Mouse (Mus musculus) hindbrain, postnatal 0 days (tissue): ENCODE data around the gene Mrrf. TPM values are rescaled to one million over a fixed set of nuclear protein-coding genes. Genes with fewer than 3 reads are reported as not detected.
A peak's percentile ranks its signal among the peaks of the same experiment; 100 is the strongest.

Experiments
- ATAC-seq: fragments of 200-750 bp; cut with Nextera tagmentation; 2 replicates; pipeline ENCODE4 v1.8.0; 2017; ENCODE audit warnings: mild to moderate bottlenecking, moderate TSS enrichment, moderate library complexity
- DNase-seq: peaks from one replicate; pipeline ENCODE4 v3.0.0-alpha.2; 2015; ENCODE audit warnings: low spot score
- H3K27ac ChIP-seq: fragments of 300-500 bp; sonication (generic); 2 replicates; pipeline ENCODE4 v1.5.1; 2014; ENCODE audit warnings: mild to moderate bottlenecking
- H3K27me3 ChIP-seq: fragments of 300-500 bp; sonication (generic); 2 replicates; pipeline ENCODE4 v1.6.1; 2014; ENCODE audit warnings: low read length, mixed read lengths; ENCODE audit not compliant: insufficient read depth
- H3K36me3 ChIP-seq: fragments of 300-500 bp; sonication (generic); 2 replicates; pipeline ENCODE4 v1.6.1; 2014; ENCODE audit warnings: low read length, mixed read lengths; ENCODE audit not compliant: insufficient read depth
- H3K4me1 ChIP-seq: fragments of 300-500 bp; sonication (generic); 2 replicates; pipeline ENCODE4 v1.6.1; 2014; ENCODE audit warnings: antibody characterized with exemption, low read length, mixed read lengths; ENCODE audit not compliant: insufficient read depth
- H3K4me2 ChIP-seq: fragments of 300-500 bp; sonication (generic); 2 replicates; pipeline ENCODE4 v1.6.1; 2014; ENCODE audit warnings: low read depth, mild to moderate bottlenecking, low read length, moderate library complexity, mixed read lengths
- H3K4me3 ChIP-seq: fragments of 300-500 bp; sonication (generic); 2 replicates; pipeline ENCODE4 v1.5.1; 2014; ENCODE audit warnings: low read length
- H3K9ac ChIP-seq: fragments of 300-500 bp; sonication (generic); replicated peaks from 2 replicates; pipeline ENCODE4 v1.6.1; 2014; ENCODE audit warnings: mild to moderate bottlenecking, low read length, moderate library complexity, mixed read lengths
- H3K9me3 ChIP-seq: fragments of 300-500 bp; sonication (generic); 2 replicates; pipeline ENCODE4 v1.6.1; 2016; ENCODE audit warnings: low read length, mixed read lengths
- CTCF ChIP-seq: IDR thresholded peaks from 2 replicates; pipeline ENCODE4 v1.5.1; 2016; ENCODE audit warnings: antibody characterized with exemption, control low read depth, low read depth
- WGBS: fragments of 180-500 bp; shearing (Covaris S2); extraction: QIAGEN DNeasy Blood & Tissue Kit; methylation state at CpG from one replicate; pipeline ENCODE4 v1.1.7; 2014; 5-methylcytosine and 5-hydroxymethylcytosine counted together
- polyA plus RNA-seq: library from polyadenylated mRNA; unstranded; fragments of >200 nt; fragmentation: Nextera tagmentation; extraction: Ambion mirVana; gene quantifications from 2 replicates; pipeline ENCODE4 v1.2.1, GENCODE M21; 2015
- total RNA-seq: library from RNA; depleted of rRNA; stranded (reverse); fragments of >200 nt; gene quantifications from 2 replicates; pipeline ENCODE4 v1.2.3, GENCODE M21; 2014; rRNA removed

The Mrrf gene
- total and polyA plus RNA-seq, 2 experiments from 2014 or later, result 12.9 to 17.0 TPM

- peak; percentile 21; the same call in 1 of the 2 replicates for ATAC-seq
- no peak overlapping the region for H3K4me3 ChIP-seq
- DNase-seq, result no peak
- H3K36me3 ChIP-seq, result no peaks in the 10 kb centered on the region
- H3K4me1 ChIP-seq, result peaks cover 14% of the 10 kb centered on the region
- H3K9ac ChIP-seq, result no peak overlapping the region
- H3K27ac ChIP-seq, result no peak overlapping the region
- no peak for TF ChIP-seq CTCF
- WGBS, result 56% methylated on average over 7 of the region's 7 CpGs
- H3K27me3 ChIP-seq, result no peaks in the 10 kb centered on the region
- H3K4me2 ChIP-seq, result no peak overlapping the region
- no peaks in the 10 kb centered on the region for H3K9me3 ChIP-seq
These were observed 98.6 kb downstream of the Mrrf start for GRCm38 (mm10) chr2:36234526-36235368.

DNA sequence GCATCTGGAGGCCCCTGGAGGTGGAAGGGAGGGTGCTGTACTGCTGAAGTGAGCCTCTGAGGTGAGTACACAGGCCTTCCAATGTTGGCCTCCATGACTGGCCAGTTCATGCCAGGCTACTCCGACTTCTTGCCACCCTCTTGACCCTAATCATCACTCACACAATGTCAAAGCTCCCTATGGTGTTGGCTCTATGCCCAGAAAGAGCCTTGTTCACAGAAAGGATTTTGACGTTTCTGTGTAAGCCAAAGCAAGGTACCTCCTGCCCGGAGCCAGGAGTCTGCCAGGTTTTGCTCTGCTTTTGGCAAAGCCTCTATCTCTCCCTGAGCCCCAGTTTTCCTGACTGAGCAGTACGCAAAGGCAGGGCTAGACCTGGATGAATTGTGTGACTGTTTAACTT is 99.7 kb downstream of the Mrrf start:
- Histone ChIP-seq H3K27ac (no peak overlapping the region), H3K9me3 (no peaks in the 10 kb centered on the region), H3K9ac (no peak overlapping the region), H3K4me1 (peaks cover 5% of the 10 kb centered on the region; the same call in 1 of the 2 replicates), H3K4me3 (no peak overlapping the region), H3K27me3 (no peaks in the 10 kb centered on the region), H3K36me3 (no peaks in the 10 kb centered on the region), H3K4me2 (no peak overlapping the region)
- ATAC-seq (peak; percentile 79), DNase-seq (peak; percentile 81)
- 21% methylated on average over 4 of the region's 4 CpGs for WGBS
- TF ChIP-seq CTCF, result no peak

DNA sequence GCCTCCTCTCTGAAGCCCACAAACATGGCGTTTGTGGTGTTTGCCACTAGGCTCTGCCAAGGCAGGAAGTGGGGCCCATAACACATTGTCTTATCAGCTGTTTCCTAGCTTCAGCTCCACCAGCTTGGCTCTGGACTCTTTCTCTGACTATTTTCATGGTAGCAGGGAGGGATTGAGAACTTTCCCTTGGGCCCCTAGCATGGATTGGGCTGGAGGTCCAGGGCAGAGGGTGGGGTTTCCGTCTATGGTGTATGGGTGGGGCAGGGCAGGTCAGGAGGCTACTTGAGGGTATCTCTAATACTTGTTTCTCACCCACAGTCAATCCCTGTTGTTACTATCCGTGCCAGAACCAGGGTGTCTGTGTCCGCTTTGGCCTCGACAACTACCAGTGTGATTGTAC is 100.7 kb downstream of the Mrrf start:
- no peak for TF ChIP-seq CTCF
- Histone ChIP-seq H3K27ac (no peak overlapping the region), H3K4me2 (no peak overlapping the region), H3K9ac (no peak overlapping the region), H3K4me3 (no peak overlapping the region), H3K4me1 (peaks cover 4% of the 10 kb centered on the region; the same call in 1 of the 2 replicates), H3K36me3 (no peaks in the 10 kb centered on the region), H3K9me3 (no peaks in the 10 kb centered on the region), H3K27me3 (no peaks in the 10 kb centered on the region)
- ATAC-seq (no peak), DNase-seq (no peak)
- WGBS, result 91% methylated on average over 5 of the region's 5 CpGs

DNA sequence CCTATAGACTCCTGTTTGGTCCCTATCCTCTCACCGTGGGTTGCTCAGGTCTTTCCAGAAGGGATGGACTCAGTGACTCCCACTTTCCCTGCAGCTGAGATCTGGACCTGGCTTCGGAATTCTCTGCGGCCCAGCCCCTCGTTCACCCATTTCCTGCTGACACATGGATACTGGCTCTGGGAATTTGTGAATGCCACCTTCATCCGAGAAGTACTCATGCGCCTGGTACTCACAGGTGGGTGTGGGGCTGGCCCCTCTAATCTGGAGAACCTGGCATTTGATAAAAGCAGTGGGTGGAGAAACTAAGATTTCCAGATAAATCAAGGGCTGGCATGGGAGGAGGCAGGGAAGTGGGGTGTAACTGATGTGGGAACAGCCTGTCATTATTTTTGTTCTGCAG is 101.4 kb downstream of the Mrrf start:
- Histone ChIP-seq H3K9me3 (no peaks in the 10 kb centered on the region), H3K4me1 (peaks cover 4% of the 10 kb centered on the region; the same call in 1 of the 2 replicates), H3K4me2 (no peak overlapping the region), H3K36me3 (no peaks in the 10 kb centered on the region), H3K27me3 (no peaks in the 10 kb centered on the region), H3K27ac (no peak overlapping the region), H3K9ac (no peak overlapping the region), H3K4me3 (no peak overlapping the region)
- no peak for DNase-seq
- no peak for ATAC-seq
- WGBS, result 90% methylated on average over 6 of the region's 6 CpGs
- no peak for TF ChIP-seq CTCF

DNA sequence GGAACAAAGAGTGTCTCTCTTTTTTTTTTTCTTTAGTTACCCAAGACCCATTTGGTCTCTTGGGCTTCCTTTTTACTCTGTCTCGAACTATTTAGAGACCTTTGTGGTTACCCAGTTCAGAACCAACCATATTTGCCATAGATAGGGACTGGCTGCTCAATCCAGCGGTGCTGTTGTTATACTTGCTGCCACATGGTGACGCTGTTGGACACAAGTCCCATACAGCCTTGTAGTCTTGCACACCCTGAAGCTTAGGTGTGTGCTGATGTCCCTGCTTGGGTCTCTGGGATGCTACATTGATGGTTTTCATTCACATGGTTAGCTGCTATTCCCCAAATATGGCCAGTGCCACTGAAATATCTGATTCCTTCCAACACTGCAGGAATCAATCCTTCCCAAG is 102.3 kb downstream of the Mrrf start:
- Histone ChIP-seq H3K4me2 (no peak overlapping the region), H3K4me3 (no peak overlapping the region), H3K9ac (no peak overlapping the region), H3K4me1 (peaks cover 4% of the 10 kb centered on the region; the same call in 1 of the 2 replicates), H3K27me3 (no peaks in the 10 kb centered on the region), H3K9me3 (no peaks in the 10 kb centered on the region), H3K27ac (no peak overlapping the region), H3K36me3 (no peaks in the 10 kb centered on the region)
- WGBS, result 71% methylated on average over 3 of the region's 3 CpGs
- no peak for ATAC-seq
- peak; percentile 45 for TF ChIP-seq CTCF
- DNase-seq, result no peak

- H3K27ac ChIP-seq, result no peak overlapping the region
- TF ChIP-seq CTCF, result no peak
- no peaks in the 10 kb centered on the region for H3K9me3 ChIP-seq
- DNase-seq, result no peak
- ATAC-seq, result no peak
- H3K4me3 ChIP-seq, result no peak overlapping the region
- H3K4me1 ChIP-seq, result peaks cover 4% of the 10 kb centered on the region; the same call in 1 of the 2 replicates
- H3K36me3 ChIP-seq, result no peaks in the 10 kb centered on the region
- H3K4me2 ChIP-seq, result no peak overlapping the region
- H3K27me3 ChIP-seq, result no peaks in the 10 kb centered on the region
- WGBS, result 75% methylated on average over 2 of the region's 2 CpGs
- no peak overlapping the region for H3K9ac ChIP-seq
These were observed 102.8 kb downstream of the Mrrf start for GRCm38 (mm10) chr2:36238951-36239350.

Other genes starting within 250 kb of the Mrrf start
- 8.2 and 12.4 TPM in 2 replicates for gene Ttll11, start 156.5 kb upstream of the Mrrf start, total RNA-seq
- gene Ttll11, start 156.5 kb upstream of the Mrrf start, polyA plus RNA-seq, result 5.8 and 6.1 TPM in 2 replicates
- 85.4 and 110 TPM in 2 replicates for gene Ndufa8, start 87.0 kb upstream of the Mrrf start, total RNA-seq
- gene Ndufa8, start 87.0 kb upstream of the Mrrf start, polyA plus RNA-seq, result 350 and 376 TPM in 2 replicates
- gene Morn5, start 86.9 kb upstream of the Mrrf start, total RNA-seq, result 2.3 TPM in 1 of 2 replicates, not detected in the other
- 3.4 and 3.7 TPM in 2 replicates for gene Morn5, start 86.9 kb upstream of the Mrrf start, polyA plus RNA-seq
- gene Lhx6, start 31.0 kb upstream of the Mrrf start, total RNA-seq, result 3.4 and 3.6 TPM in 2 replicates
- gene Lhx6, start 31.0 kb upstream of the Mrrf start, polyA plus RNA-seq, result 0.25 and 0.36 TPM in 2 replicates
- gene Rbm18, start 384 bp downstream of the Mrrf start, total RNA-seq, result 47.3 and 48.6 TPM in 2 replicates
- gene Rbm18, start 384 bp downstream of the Mrrf start, polyA plus RNA-seq, result 98.1 and 100 TPM in 2 replicates
- 6.8 and 8.0 TPM in 2 replicates for gene Ptgs1, start 94.0 kb downstream of the Mrrf start, total RNA-seq
- gene Ptgs1, start 94.0 kb downstream of the Mrrf start, polyA plus RNA-seq, result 7.5 and 7.9 TPM in 2 replicates
- not detected in 2 replicates for gene Olfr338, start 237.1 kb downstream of the Mrrf start, total RNA-seq
- gene Olfr338, start 237.1 kb downstream of the Mrrf start, polyA plus RNA-seq, result not detected in 2 replicates